Mouse (Mus musculus): ENCODE results near the gene Usp48. TPM values are rescaled to one million over a fixed set of nuclear protein-coding genes. Genes with fewer than 3 reads are reported as not detected.

Gene Usp48
- 59.0 and 78.5 TPM in 2 replicates for polyA plus RNA-seq (2012)

GRCm38 (mm10) chr4:137593601-137594495, at the start of gene Usp48:
Gene Usp48 (plus strand): TSS chr4:137593755.

GRCm38 (mm10) chr4:137574469-137574868, 19.1 kb upstream of the Usp48 start, which contains the start of gene Ldlrad2:
Gene Ldlrad2 (minus strand): TSS chr4:137574569.

GRCm38 (mm10) chr4:137664433-137664979, 71.0 kb downstream of the Usp48 start, which contains the start of gene Rap1gap:
Gene Rap1gap (plus strand): TSS chr4:137664726.

Other genes starting within 250 kb of the Usp48 start
- gene Cdc42, start 236.0 kb upstream of the Usp48 start, polyA plus RNA-seq (2012), result 22.7 and 28.1 TPM in 2 replicates
- gene Cela3a, start 184.0 kb upstream of the Usp48 start, polyA plus RNA-seq (2012), result not detected in 2 replicates
- gene Cela3b, start 163.2 kb upstream of the Usp48 start, polyA plus RNA-seq (2012), result not detected in 2 replicates
- gene 1700013G24Rik, start 140.5 kb upstream of the Usp48 start, polyA plus RNA-seq (2012), result not detected in 2 replicates
- gene Hspg2, start 125.0 kb upstream of the Usp48 start, polyA plus RNA-seq (2012), result 0.17 and 0.20 TPM in 2 replicates
- gene Ldlrad2, start 19.2 kb upstream of the Usp48 start, polyA plus RNA-seq (2012), result not detected in 2 replicates
- gene Rap1gap, start 71.0 kb downstream of the Usp48 start, polyA plus RNA-seq (2012), result 12.2 and 15.4 TPM in 2 replicates
- gene Alpl, start 202.6 kb downstream of the Usp48 start, polyA plus RNA-seq (2012), result 0.89 and 0.95 TPM in 2 replicates